In genomic region chr8:82895091-82895490, GRCm38 (mm10) we compare ENCODE assay signal across 26 mouse cellular contexts. TPM values are rescaled to one million over a fixed set of nuclear protein-coding genes. Genes with fewer than 3 reads are reported as not detected.
DNase-seq lines count a peak whose midpoint lies in the region; ATAC-seq lines count a peak whose summit lies in the region.
"Had no signal": no experiment of that assay in that cellular context is flagged by ENCODE, and none has a peak within 500 bp of the region (broad histone marks: within the 10 kb centered on the region; RNA-seq: fewer than 3 reads in every experiment).

No protein-coding gene starts in this region.

- peak; percentile 20 to 34 for DNase-seq in cerebellum, postnatal 10 days
- DNase-seq in cerebellum, postnatal 4 days (ENCODE audit: low spot score in 2 of 2): no peak
- DNase-seq in limb, embryonic 11.5 days (ENCODE audit: low spot score): peak; percentile 28
- no peak for DNase-seq in limb, embryonic 10.5 days (ENCODE audit: low spot score)
- DNase-seq in adipocyte (ENCODE audit: low spot score): peak; percentile 37
- DNase-seq in adrenal gland, postnatal 36 days: peak; percentile 38 to 47
- DNase-seq in spleen, postnatal 36 days (ENCODE audit: low spot score in 2 of 2): no peak
- no peak for DNase-seq in layer of hippocampus, postnatal 36 days
- DNase-seq: cerebellum, adult 9-10 months; gastrocnemius, postnatal 10 days; kidney, adult 2 months; layer of hippocampus, adult 9-11 months; liver, embryonic 13.5 days; lung, embryonic 14.5 days; lung, postnatal 36 days; midbrain, embryonic 14.5 days; right cerebral cortex, postnatal 4 days; thymus, postnatal 25 days had no signal

- no peak overlapping the region for H3K9ac ChIP-seq in limb, embryonic 11.5 days (ENCODE audit: low read length)
- H3K9ac ChIP-seq: forebrain, embryonic 15.5 days; hindbrain, embryonic 13.5 days; limb, embryonic 12.5 days; liver, embryonic 13.5 days; lung, embryonic 14.5 days; neural tube, embryonic 12.5 days; stomach, embryonic 15.5 days had no signal

- no peak for ATAC-seq in limb, embryonic 11.5 days (ENCODE audit: insufficient number of reproducible peaks, low FRiP score, low TSS enrichment, low read depth)
- ATAC-seq: CD4-positive, CD25-positive, alpha-beta regulatory T cell, adult 4 months; forebrain, embryonic 15.5 days had no signal

- no peaks in the 10 kb centered on the region for H3K27me3 ChIP-seq in limb, embryonic 11.5 days (ENCODE audit: control insufficient read depth, insufficient read depth, low read length)
- no peaks in the 10 kb centered on the region for H3K27me3 ChIP-seq in limb, embryonic 10.5 days (ENCODE audit: low read depth, poor library complexity, severe bottlenecking)
- H3K27me3 ChIP-seq: forebrain, embryonic 15.5 days; hindbrain, embryonic 13.5 days; limb, embryonic 12.5 days; liver, embryonic 13.5 days; neural tube, embryonic 12.5 days; stomach, embryonic 15.5 days had no signal

- H3K4me3 ChIP-seq in limb, embryonic 11.5 days (ENCODE audit: low read depth, low read length): no peak overlapping the region
- H3K4me3 ChIP-seq in limb, embryonic 10.5 days: no peak overlapping the region
- H3K4me3 ChIP-seq: forebrain, embryonic 15.5 days; heart, adult 2 months; hindbrain, embryonic 13.5 days; limb, embryonic 12.5 days; liver, embryonic 13.5 days; neural tube, embryonic 12.5 days; stomach, embryonic 15.5 days had no signal

- 52% methylated on average over 4 of the region's 4 CpGs for WGBS in limb, embryonic 11.5 days
- 61% methylated on average over 4 of the region's 4 CpGs for WGBS in limb, embryonic 10.5 days

- H3K27ac ChIP-seq in limb, embryonic 11.5 days (replicated peaks; ENCODE audit: low read depth, low read length): no peak overlapping the region
- no peak overlapping the region for H3K27ac ChIP-seq in limb, embryonic 10.5 days
- H3K27ac ChIP-seq: forebrain, embryonic 15.5 days; heart, adult 2 months; hindbrain, embryonic 13.5 days; kidney, postnatal 0 days; limb, embryonic 12.5 days; liver, embryonic 13.5 days; neural tube, embryonic 12.5 days; stomach, embryonic 15.5 days had no signal

- no peaks in the 10 kb centered on the region for H3K36me3 ChIP-seq in limb, embryonic 11.5 days (ENCODE audit: control insufficient read depth, insufficient read depth, low read length)
- no peaks in the 10 kb centered on the region for H3K36me3 ChIP-seq in limb, embryonic 10.5 days
- H3K36me3 ChIP-seq: forebrain, embryonic 15.5 days; hindbrain, embryonic 13.5 days; limb, embryonic 12.5 days; liver, embryonic 13.5 days; neural tube, embryonic 12.5 days; stomach, embryonic 15.5 days had no signal

- no peak overlapping the region for H3K4me2 ChIP-seq in limb, embryonic 11.5 days (ENCODE audit: low read depth, severe bottlenecking)
- H3K4me2 ChIP-seq: forebrain, embryonic 15.5 days; hindbrain, embryonic 13.5 days; limb, embryonic 12.5 days; liver, embryonic 13.5 days; lung, embryonic 14.5 days; neural tube, embryonic 12.5 days; stomach, embryonic 15.5 days had no signal

- 0 out of 2 replicates have a peak, but pooled peaks cover 3% of the 10 kb centered on the region for H3K4me1 ChIP-seq in limb, embryonic 11.5 days (ENCODE audit: control insufficient read depth, insufficient read depth, low read length)
- peaks cover 10% of the 10 kb centered on the region for H3K4me1 ChIP-seq in limb, embryonic 10.5 days
- H3K4me1 ChIP-seq: forebrain, embryonic 15.5 days; hindbrain, embryonic 13.5 days; liver, embryonic 13.5 days; neural tube, embryonic 12.5 days; stomach, embryonic 15.5 days had no signal

- no peaks in the 10 kb centered on the region for H3K9me3 ChIP-seq in limb, embryonic 11.5 days (ENCODE audit: control insufficient read depth, low read length)
- H3K9me3 ChIP-seq in limb, embryonic 10.5 days (replicated peaks): no peaks in the 10 kb centered on the region
- H3K9me3 ChIP-seq: forebrain, embryonic 15.5 days; hindbrain, embryonic 13.5 days; limb, embryonic 12.5 days; liver, embryonic 13.5 days; neural tube, embryonic 12.5 days; stomach, embryonic 15.5 days had no signal

RNA-seq across cellular contexts. Expression of gene Rnf150, which starts 31.9 kb away (rescaled TPM):
- polyA plus RNA-seq in limb, embryonic 11.5 days (2014; fragmentation: Nextera tagmentation; extraction: Ambion mirVana): 1.6 and 1.7 TPM in 2 replicates
- 1.3 and 2.1 TPM in 2 replicates for polyA plus RNA-seq in limb, embryonic 10.5 days (2016; fragmentation: Nextera tagmentation; extraction: Ambion mirVana)
- 10 to 100 TPM; 12.3 to 15.6 TPM for total RNA-seq in adrenal gland, postnatal 36 days (2021)
- 10 to 100 TPM; 46.6 to 48.4 TPM for total RNA-seq in layer of hippocampus, postnatal 36 days (2021)
- polyA plus RNA-seq: CD4-positive, CD25-positive, alpha-beta regulatory T cell, adult 4 months had no signal

Comparison
In these comparisons a context has a peak if more than half of its experiments do, and no peak if none do; other contexts are left out.
1. DNase-seq: peak in cerebellum, postnatal 10 days (2 of 2), limb, embryonic 11.5 days (single experiment), adipocyte (single experiment) and adrenal gland, postnatal 36 days (2 of 2); none in cerebellum, postnatal 4 days (0 of 2), limb, embryonic 10.5 days (single experiment), spleen, postnatal 36 days (0 of 2) and layer of hippocampus, postnatal 36 days (0 of 2).